Mouse (Mus musculus): Measurements from ENCODE around the gene Gm11099.

The Gm11099 gene

DNA sequence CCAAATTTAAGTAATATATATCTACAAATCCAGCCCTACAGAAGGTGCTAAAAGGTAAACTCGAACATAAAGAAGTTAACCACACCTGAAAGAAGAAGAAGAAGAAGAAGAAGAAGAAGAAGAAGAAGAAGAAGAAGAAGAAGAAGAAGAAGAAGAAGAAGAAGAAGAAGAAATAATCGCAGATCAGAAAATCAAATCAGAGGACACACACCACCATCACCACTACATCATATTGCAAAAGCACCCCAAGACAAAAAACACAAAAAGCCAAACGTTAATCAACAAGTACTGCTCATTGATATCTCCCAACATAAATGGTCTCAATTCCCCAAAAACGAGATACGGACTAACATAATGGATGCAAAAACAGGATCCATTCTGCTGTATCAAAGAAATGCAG, at the start of gene Gm11099:
Gene Gm11099 (plus strand): TSS at position 301 of the 400 bp plus-strand sequence.
- no peak for DNase-seq (ENCODE audit: low spot score in 2 of 2)

DNA sequence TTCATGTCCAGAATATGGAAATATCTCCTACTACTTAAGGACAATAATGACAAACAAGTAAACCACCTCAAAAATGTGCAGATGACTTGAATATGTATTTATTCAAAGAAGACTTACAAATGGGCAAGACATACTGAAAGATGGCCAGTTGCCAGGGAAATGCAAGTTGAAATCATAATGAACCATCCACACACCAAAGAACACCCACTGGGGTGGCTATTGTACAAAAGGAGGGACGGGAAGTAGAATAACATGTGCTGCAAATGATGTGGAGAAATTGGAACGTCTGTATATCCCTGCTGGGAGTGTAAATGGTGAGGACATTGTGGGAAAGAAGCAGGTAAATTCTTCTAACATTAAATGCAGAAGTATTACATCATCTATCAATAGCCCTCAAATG, 46.3 kb upstream of the Gm11099 start:
- no peak for DNase-seq (ENCODE audit: low spot score in 2 of 2)

DNA sequence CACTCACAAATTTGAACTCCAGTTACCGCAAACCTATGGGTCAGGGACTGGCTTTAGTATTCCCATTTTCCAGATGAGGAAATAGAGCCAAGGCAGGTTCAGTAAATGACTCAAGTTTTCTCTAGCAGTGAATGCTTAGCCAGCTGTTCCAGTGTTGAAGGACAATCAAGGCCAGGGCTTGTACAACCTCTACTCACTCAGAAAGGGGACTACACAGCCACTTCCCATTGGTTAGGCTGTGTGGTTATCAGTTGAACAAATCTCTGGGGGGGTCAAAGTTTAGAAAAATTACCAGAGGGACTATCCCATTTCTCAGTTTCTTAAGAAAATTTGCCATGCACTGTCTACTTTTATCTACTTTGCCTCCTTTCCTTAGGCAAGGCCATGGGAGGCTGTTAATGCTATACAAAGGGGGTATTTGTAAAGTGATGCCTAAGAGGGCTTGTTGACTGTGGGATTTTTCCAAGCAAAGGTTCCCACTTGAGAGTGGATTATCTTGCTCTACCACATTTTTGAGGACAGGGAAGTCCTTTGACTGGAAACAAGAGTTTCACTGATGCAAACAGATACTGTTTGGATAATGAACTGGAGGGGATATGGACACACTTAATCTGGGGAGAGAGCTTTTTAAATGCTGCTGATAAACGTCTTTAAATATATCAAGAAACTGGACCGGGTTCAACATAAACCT, 30.2 kb upstream of the Gm11099 start:
- DNase-seq (ENCODE audit: low spot score in 2 of 2), result no peak

DNA sequence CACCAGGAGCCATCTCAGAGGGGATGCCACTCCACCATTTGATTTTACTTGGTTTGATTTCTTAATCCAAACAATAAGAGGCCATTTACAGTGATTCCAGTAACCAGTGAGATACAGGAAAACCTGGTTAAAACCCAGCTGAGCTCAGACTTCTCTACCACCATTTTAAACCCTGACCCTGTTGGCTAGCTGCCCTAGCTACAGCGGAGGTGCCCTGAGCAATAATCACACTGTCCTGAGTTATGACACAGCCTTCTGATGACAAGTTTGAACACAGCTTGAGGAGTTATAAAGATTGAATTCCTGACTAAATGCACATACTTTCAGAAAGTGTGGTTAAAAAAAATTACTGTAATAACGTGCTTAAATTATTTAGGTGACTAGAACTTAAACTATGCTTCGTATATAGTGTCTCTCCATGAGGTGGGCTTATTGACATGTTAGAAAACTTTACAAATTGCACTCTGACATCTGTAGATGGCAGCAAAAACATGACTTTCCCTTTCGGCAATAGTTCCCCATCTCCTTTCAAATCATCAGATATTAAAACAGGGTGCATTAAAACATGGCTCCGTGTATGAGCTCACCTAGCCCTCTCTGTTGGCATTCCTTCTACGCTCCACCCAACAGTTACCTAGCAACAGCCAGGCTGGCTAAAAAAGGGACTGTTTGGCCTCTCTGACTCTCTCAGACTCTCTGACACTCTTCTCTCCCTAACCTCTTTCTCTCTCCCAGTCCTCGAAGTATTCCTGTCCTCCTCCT, 29.1 kb upstream of the Gm11099 start:
- peak in 1 of 2 experiments; percentile 36 for DNase-seq (ENCODE audit: low spot score in 2 of 2)

DNA sequence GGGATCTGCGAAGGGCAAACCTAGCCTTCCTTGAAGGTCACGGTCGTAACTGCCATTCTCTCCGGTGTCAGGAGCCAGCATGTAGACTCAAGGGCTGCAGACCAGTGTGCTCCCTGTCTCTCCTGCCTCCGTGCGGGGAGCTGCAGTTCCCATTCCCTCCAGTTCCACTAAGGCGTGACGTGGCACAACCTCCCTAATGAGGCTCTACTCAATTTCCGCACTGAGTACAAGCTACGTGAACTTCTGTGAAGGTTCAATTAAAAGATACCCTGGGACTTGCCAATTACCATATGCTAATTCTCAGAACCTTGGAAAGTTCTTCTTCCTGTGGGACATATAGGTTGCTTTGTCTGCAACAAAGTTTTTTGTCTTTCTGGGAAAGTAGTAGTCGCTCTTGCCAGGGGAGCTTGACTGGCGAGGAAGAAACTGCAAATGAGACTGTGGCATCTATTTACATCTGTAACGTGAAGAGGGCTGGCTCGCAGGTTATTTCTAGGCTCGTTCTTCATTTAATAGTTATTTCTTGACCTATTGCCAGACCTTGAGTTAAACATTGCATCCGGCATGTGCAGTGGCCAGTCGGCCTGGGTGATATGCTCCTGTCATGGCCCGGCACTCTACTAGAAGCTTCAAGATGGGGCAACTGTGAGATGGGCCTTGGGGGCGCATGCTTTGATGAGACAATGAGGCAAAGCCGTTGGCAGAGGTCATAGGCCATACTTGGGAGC, 26.8 kb upstream of the Gm11099 start:
- no peak for DNase-seq (ENCODE audit: low spot score in 2 of 2)

DNA sequence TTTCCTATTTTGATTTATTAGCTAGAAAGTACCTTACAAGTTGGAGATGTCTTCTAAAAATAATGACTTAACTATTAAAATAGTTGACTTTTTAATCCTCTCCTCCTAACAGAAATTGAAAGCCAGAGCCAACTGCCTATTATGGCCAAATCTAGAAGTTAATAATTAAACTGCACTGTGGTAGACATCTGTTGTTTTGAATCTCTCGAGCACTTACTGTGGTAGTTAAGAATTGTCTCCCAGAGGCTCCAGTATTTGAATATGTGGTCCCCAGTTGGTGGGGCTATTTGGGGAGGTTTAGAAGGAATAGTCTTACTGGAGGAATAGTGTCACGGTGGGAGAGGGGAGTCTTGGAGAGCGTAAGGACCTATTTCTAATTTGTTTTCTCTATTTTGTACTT, 18.2 kb upstream of the Gm11099 start:
- DNase-seq (ENCODE audit: low spot score in 2 of 2), result no peak

DNA sequence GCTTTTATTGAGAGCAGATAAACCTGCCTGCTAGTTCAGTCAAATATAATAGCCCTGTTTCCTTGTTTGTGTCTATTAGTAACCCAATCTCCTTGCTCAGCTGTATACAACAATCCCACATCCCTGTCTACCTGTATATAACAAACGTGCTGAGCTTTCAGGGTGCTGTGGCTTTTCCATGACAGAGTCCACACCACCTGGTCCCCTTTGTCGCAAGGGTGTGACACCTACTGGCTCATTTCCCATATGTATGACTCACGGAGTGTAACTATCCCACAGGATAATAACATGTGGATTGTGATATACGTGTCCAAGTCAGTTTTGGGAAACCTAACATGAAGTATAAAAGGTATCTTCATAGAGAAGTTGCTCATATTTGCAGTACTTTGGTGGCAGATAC, 16.8 kb upstream of the Gm11099 start:
- DNase-seq (ENCODE audit: low spot score in 2 of 2), result no peak

DNA sequence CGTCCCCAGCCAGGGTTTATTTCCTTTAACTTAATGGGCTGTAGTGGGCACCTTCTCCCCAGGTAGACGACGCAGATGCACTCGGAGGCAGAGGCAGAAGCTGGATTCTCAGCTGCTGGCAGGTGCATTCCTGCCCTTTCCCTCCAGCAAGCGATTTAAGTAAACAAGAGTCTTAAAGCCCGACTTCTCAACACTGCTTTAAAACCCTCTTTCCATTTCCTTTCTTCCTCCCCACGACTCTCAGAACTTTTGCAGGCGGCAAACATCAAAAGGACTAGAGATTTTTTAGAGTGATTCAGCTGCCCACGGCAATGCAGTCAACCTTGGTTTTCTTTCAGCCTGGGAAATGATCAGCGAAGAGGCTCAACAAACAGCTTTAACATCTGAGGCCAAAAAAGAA, 14.7 kb upstream of the Gm11099 start:
- no peak for DNase-seq (ENCODE audit: low spot score in 2 of 2)

DNA sequence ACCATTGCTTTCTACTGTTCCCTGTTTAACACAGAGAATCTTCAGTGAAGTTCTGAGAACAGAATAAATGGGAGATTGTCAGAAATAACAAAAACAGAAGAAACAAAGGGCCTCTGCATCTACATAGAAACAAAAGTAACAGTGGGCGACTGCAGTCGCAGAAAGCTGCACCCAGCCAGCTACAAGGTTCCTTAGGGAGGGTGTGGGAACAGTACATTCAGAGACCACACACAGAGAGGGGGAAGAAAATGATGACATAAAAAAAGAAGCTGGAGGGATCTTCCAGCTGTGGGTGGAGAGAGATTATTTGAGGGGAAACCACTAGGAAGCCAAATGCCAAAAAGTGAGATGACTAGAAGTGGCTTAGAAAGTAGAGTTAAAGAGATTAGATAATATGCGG, 20.6 kb downstream of the Gm11099 start:
- DNase-seq (ENCODE audit: low spot score in 2 of 2), result no peak

DNA sequence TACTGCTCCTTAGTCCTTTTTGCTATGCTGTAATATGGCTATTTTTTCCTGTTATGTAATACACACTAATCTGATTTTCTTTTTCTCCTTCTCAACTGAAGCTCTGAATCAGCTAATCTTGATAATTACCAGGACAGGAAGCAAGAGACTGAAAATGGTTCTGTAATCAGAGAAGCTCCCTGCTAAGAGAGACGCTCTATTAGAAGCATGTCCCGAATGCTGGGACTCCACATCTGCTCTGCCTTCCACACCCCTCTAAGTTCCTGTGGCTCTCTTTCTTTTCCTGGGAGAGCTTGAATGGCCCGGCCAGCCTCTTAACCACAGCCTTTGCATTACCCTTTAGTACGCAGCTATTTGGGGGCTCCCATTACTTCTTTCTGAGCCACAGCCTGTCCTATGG, 45.8 kb downstream of the Gm11099 start:
- DNase-seq (ENCODE audit: low spot score in 2 of 2), result no peak

DNA sequence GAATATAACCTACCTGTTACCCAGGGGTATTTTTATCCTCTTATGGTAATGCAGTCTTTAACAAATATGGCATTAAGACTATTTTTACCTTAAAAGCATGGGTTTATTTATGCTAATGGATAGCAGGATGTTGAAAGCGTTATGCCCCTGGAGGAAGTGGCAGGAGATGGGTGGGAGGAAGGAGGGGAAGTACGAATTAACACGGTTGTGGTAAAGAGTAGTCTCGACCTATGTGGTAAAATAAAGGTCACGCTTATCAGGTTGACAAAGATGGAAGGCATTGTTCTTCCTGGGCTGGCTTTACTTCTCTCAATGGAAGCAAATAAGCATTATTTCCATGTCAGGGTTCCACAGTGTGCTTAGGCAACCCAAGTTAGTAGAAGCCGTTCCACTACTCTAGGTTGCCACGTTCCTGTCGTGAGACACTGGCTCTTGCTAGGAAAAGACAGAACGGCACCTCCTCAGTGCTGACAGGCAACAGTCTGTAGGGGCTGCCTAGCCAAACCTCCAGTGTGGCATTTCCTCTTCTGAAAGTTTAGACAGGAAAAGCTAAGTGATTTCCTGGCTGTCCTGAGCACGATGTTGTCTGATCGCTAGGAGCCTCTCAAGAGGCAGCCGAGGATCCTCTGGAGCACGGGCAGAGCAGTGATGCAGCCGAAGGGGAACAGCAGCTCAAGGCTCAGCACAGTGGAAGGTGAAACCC, 47.7 kb downstream of the Gm11099 start:
- no peak for DNase-seq (ENCODE audit: low spot score in 2 of 2)

DNA sequence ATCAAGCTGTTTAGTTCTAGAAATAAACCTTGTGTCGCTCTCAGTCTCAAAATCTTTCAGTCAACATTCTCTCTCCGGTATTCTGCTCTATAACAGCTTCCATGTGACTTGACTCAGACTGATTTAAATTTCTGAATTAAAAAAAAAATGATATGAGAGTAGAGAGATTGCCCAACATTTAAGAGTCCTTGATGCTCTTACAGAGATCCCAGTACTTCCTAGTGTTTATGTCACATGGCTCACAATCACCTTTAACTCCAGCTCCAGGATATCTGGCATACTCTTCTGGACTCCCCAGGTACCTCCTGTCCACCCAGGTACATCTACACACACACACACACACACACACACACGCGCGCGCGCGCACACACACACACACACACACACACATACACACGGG, 53.1 kb downstream of the Gm11099 start:
- DNase-seq (ENCODE audit: low spot score in 2 of 2), result no peak

DNA sequence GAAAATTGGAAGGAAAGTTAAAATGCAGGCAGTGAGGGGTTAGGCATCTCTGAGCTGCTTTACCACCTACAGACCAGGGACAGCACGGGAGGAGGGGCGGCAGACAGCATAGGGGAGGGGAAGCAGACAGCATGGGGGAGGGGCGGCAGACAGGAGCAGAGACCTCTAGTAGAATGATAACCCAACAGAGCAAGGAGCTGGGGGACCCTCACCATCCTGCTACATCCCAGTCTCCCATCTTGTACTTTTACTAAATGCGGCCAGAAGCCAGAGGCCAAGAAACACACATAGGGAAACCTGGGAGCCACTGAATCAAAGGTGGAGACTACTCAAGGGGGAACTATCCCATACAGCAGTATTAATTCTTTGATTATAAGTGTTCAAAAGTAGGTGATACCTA, 59.1 kb downstream of the Gm11099 start:
- no peak for DNase-seq (ENCODE audit: low spot score in 2 of 2)

DNA sequence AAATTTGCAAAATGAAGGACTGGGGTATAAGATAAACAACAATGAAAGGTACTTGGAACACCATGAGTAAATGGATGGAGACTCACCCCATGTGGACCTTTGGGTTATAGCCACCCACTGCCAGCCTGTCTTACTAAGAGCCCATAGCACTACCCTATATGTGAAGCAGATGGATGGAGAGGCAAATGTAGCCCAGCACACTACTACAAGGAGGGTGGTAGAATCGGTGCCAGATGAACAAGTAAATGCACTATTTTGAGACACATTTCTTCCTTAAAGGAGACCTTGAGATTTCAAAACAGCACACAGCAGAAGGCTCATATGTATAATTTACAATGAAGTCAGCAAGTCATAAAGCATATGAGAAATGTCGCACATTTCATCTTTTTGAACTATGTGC, 66.3 kb downstream of the Gm11099 start:
- no peak for DNase-seq (ENCODE audit: low spot score in 2 of 2)

DNA sequence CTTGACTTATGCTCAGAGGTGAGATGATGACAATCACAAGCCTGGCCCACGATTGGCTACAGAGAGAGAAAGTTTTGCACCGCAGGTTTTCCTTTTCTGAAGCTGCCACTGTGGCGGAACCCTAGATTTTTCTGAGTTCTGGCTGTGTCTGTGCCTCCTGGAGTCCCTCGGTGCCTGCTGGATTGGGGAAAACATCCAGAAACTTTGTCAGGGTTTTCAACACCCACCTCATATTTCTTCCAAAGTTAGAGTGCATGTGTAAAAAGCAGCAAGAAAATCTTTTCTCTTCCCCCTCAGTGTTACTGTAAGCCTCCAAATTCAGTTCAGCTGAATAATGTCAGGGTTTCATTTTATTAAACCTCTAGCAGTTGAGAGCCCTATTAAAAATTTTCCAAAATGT, 82.1 kb downstream of the Gm11099 start:
- DNase-seq (ENCODE audit: low spot score in 2 of 2), result no peak

DNA sequence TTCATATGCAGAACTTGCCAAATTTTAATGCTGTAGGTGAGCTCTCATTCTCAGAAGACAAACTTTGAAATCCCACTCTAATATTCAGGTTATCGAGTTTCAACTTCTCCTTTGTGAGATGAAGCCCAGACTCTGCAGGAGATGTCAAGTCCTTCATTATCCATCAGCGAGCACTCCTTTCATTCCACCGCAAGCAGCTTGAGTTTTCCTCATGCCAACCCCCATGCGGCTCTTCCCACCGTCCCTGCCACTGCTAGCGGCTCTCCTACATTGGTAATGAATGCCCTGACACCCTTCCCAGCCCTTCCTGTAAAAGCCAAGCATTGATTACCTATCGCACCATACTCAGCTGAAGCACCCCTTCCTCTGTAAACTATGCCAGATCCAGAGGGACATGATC, 89.6 kb downstream of the Gm11099 start:
- no peak for DNase-seq (ENCODE audit: low spot score in 2 of 2)

DNA sequence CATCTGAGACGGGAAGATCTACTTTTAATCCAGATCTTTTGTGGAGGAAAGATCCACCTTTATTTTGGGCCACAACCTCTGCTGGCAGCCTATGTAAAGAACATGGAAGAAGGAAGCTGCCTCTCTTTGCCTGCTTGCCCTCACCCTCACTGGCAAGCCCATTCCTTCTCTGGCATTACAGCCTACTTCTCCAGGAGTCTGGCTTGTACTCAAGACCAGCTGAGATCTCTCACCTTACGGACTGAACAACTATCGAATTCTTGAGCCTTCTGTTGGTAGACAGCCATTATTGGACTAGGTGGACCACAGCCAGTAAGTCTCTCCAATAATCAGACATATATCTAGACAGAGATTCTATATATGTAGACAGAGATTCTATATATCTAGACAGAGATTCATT, 92.9 kb downstream of the Gm11099 start:
- no peak for DNase-seq (ENCODE audit: low spot score in 2 of 2)

DNA sequence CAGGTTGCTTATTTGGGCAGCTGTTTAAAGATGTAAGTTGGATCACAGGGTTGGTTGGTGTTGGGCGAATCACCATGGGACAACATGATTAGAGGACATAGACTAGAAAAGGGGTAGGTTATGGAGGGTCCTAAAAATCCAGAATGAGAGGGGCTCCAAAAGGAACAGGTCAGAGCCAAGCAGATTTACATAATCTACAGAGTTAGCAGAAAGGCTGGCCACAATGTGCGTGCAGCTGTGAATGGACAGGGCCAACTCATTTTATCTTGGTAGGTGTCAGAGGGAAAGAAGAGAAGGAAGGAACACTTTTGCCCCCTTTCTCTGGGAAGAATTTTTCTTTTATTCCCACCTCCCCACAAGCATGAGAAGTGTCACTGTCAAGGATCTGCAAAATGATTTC, 97.1 kb downstream of the Gm11099 start:
- DNase-seq (ENCODE audit: low spot score in 2 of 2), result no peak

DNA sequence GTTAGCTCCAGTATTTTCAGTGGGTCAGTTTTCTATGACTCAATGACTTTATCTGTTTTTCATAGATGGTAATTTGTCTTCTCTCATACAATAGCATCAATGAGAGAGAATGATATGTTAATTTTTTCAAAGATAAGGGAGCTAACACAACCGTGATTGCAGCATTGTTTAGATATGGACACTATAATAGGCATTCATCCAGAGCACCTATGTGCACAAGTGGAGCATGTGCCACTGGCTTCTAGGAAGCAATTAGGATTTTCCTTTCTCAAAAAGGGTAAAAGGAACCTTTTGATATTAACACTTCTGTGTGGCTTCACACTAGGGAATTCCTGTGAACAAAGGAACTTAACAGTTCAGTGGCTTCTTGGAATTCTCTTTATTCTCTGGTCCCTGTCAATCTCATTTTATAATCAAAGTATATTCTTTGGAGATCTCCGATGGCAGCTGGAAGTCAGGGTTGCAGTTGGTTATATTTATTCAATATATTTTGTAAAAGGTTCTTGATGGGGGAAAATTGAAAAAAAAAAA, 97.6 kb downstream of the Gm11099 start:
- DNase-seq (ENCODE audit: low spot score in 2 of 2), result no peak
